Mouse (Mus musculus): ENCODE results near the gene Olfr372.
A peak's percentile ranks its signal among the peaks of the same experiment; 100 is the strongest.
"Not testable (repeated sequence)": the region's sequence is repeated elsewhere in the genome, so short reads cannot be mapped to it uniquely, and the experiment has no call there.

Olfr372 gene

DNA sequence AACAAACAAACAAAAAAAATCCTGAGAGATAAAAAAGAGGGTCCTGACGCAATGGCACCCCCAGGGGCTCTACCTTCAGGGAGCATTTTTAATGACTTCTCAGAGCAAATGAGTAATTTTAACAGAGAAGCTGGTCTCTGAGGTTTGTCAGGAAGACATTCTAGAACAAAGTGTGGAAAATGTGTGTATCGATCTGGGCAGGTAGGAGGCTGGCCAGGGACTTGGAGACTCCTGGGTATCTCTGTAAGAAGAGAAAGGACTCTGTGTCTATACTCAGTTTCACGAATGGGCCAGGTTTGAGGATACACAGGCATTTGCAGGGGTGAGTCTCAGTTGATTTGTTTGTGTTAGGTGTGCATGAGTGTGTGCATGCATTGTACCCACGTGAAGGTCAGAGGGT is at the start of gene Olfr372:
Gene Olfr372 (plus strand): TSS at position 301 of the 400 bp plus-strand sequence.
- DNase-seq = not testable (repeated sequence)

DNA sequence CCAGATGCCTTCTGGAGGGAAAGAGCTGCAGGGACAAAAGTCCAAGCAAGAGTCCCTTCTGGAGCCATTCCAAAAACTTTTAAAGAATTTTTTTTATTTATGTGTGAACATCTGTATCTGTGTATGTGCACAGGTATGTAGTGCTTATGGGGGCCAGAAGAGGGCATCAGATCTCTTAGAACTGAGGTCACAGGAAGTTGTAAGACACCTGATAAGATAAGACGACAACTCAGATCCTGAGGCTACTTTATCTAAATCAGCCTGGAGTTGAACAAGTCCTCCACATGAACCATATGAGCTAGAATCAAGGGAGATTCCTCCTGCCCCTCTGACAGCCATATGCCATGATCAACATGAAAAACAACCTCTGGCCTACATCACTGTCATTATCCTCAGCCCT is 41.6 kb upstream of the Olfr372 start:
- no peak for DNase-seq

- no peak for DNase-seq
These were observed 40.8 kb upstream of the Olfr372 start for GRCm38 (mm10) chr8:72000223-72000622.

DNA sequence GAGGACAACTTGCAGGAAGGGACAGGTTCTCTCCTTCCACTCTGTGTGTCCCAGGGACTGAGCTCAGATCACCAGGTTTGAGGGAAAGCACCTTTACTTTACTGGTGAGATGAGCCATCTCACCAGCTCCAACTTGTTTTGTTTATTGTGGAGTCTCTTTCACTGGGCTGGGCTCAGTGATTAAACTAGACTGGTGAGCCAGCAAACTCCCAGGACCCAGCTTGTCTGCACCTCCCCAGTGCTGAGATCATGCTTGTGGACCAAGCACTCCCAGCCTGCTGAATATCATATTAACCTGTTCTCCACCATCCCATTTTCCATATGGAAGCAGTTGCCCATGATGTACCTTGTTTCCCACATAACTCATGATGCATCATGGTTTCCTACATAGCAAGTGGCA is 38.1 kb upstream of the Olfr372 start:
- no peak for DNase-seq

- DNase-seq = no peak
These were observed 35.1 kb upstream of the Olfr372 start for GRCm38 (mm10) chr8:72005912-72006311.

DNA sequence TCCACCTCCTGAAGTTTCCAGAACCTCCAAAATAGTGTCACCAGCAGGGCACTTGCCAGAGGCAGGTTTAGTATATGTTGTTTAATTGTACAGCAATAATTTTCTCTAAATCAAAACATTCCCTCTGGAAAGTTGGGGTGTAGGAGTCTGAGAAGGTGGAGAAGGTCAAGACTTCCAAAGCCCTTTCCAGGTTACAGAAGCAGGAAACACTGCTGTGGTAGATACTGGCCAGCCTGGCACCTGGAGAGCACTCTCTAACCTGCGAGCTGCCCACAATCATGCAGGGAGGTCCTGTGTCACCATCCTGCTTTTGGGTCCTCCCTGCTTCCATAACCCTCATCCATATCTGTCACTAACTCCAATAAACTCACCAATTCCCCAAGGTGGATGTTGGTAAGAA is 34.3 kb upstream of the Olfr372 start:
- DNase-seq = no peak

DNA sequence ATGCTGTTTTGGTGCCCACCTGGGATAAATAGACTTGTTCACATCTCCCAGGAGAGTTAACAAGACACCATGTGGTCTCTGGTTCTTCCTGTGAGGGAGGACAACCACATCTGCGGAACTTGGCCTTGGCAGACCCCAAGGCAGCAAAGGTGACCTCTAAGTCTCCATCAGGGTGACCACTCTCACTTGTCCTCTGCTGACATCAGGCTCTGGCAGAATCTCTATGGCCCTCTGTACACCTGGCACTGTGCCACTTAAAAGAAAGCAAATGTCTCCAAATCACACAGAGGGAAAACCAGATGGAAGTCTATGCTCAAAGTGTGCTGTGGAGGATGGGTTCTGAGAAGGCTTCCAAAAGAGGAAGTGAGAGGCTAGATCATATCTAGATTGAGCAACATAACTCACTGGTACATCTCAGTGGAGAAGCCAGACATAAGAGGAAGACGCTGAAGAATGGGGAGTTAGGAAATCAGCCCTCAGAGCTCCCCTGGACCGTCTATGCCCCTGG is 32.8 kb upstream of the Olfr372 start:
- DNase-seq = no peak

GRCm38 (mm10) chr8:72009473-72009872 is 31.5 kb upstream of the Olfr372 start, which contains the start of gene Cyp4f18:
Gene Cyp4f18, minus strand, starts transcription at chr8:72009626.
- DNase-seq = no peak

DNA sequence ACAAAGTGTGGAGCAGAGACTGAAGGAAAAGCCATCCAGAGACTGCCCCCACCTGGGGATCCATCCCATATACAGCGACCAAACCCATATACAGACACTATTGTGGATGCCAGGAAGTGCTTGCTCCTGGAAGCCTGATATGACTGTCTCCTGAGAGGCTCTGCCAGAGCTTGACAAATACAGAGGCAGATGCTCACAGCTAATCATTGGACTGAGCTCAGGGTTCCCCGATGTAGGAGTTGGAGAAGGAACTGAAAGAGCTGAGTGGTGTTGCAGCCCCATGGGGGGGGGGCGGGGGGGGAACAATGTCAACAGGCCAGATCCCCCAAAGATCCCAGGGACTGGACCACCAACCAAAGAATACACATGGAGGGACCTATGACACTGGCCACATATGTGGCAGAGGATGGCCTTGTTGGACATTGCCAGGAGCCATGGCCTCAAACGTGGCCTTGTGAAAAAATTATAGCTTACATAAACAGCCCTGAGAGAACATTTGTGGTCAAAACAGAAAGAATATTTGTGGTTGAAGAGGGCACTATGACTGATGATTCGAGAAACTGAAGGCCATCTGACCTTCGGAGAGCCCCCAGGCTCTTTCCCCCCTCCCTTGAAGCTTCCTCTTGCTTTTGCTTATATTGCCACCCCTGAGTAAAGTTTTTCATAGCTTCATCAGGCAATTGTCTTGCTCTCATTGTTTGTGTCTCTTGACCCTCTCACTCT is 27.4 kb upstream of the Olfr372 start:
- DNase-seq = not testable (repeated sequence)

DNA sequence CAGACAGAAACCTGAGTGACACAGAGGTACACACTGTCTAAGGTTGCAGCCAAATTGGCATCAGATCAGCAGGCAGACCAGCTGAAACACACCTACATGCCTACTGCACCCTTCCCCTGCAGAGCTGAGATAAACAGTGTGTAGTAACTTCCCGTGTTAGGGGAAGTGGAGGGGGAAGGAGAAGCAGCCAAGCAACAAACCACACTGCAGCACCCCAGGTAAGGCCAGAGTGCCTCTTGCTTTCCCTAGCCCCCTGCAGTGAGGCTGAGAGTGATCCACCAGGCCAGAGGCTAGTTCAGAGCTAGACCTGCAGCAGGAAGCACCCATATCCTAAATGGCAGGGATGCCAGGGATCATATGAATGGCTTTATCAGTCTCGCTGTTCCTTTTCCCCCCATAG is 23.7 kb upstream of the Olfr372 start:
- not testable (repeated sequence) for DNase-seq

GRCm38 (mm10) chr8:72018141-72018540 is 22.9 kb upstream of the Olfr372 start:
- no peak for DNase-seq

DNA sequence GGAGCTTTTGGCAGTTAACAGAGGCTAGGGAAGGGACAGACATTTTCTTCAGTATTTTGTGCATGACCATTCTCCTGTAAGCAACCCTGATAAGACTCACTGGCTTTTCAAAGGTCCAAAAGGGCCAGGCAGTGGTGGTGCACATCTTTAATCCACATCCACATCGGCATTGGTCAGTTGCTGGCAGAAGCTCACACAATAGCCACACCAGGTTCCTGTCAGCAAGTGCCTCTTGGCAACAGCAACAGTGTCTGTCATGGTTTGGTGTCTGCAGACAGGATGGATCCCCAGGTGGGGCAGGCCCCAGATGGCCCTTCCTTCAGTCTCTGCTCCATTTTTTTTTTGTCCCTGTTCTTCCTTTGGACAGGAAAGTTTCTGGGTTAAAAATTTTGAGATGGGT is 22.0 kb upstream of the Olfr372 start:
- not testable (repeated sequence) for DNase-seq

DNA sequence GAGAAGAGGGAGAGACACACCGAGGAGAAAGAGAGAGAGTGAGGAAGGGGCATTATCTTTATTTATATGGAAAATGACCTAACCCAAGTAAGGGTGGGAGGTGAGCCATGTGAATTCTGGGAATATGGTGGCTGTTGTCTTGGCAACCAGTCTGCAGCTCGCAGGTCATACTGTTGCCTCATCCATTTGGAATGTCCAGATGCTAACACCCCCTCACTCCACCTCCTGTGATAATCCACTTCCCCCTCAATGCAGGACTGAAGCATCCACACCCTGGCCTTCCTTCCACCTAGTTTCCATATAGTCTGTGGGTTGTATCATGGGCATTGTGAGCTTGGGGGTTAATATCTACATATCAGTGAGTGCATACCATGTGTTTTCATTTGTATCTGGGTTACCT is 21.2 kb upstream of the Olfr372 start:
- no peak for DNase-seq

DNA sequence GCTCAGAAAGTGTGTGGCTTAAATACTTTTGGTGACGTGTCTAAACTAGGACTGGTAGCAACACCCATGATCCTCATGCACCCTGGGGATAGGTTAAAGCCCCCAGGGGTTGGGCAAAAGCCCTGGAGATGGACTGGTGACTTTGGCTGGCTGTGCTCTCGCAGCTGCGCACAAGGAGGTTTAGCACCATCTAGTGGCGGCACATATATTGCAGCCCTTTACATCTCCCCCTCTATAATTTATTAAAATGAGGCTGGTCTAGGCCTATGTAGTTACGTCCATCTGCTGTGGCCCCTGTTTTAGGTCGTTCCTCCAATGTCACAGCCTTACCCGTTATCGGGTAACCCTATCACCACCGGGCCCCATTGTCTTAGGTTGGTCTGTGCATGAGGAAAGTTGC is 16.1 kb upstream of the Olfr372 start:
- DNase-seq = peak; percentile 65

DNA sequence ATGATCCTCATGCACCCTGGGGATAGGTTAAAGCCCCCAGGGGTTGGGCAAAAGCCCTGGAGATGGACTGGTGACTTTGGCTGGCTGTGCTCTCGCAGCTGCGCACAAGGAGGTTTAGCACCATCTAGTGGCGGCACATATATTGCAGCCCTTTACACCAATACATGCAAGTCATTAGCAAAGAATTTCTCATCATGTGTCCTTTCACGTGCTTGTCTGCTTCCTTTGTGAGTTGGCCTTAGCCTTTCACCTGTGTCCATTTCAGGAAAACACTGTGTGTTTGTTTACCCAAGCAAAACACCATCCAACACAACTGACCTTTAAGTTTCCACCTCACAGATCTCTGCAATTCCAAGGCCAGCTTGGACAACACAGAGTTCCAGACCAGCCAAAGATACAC is 8.1 kb upstream of the Olfr372 start:
- DNase-seq = peak; percentile 64

DNA sequence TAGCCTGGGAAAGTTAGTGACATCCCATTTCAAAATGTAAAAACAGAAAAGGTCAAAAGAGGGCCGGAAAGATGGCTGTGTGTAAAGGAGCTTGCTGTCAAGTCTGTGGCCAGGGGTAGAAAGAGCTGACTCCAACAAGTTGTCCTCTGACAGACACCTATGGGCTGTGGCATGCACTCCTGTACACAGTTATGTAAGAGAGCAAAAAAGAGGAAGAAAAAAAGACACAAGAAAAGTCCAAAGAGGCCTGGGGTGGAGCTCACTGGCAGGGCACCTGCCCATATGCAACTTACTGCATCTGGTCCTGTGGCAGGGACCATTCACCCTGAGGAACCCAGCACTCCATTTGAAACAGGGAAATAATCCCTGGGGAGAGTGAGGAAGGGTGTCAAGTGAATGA is 1.5 kb downstream of the Olfr372 start:
- DNase-seq = no peak

DNA sequence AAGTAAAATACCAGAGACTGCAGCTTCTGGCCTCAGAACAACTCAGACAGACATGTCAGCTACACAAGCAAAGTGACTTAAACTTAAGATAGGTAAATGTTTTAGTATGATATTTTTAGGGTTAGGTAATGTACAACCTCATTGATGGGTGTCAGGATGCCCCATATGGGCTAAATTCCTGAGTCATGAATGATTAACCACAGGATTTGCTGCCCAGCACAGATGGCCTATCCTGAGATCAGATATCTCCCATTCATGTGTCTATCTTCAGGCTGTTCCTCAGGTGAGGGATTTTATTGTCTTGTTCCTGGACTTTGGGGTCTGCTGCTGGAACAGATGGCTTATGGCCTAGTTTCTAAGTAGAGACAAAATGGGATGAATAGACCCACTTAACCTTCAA is 13.6 kb downstream of the Olfr372 start:
- DNase-seq = not testable (repeated sequence)

DNA sequence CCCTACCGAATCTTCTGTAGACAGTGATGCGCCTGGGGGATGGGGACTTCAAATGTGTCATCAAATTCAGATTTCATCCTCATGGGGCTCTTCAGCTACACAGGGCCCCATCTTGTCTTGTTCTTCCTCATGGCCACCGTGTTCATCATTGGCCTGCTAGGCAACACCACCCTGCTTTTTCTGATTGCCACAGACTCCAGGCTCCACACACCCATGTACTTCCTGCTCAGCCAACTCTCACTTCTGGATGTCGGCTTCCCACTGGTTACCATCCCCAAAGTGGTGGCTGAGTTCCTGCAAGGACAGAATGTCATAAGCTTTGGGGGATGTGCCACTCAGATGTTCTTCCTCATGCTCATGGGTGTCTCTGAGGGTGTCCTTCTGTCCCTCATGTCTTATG is 16.6 kb downstream of the Olfr372 start:
- DNase-seq = not testable (repeated sequence)

GRCm38 (mm10) chr8:72066819-72067399 is 25.9 kb downstream of the Olfr372 start:
- DNase-seq = not testable (repeated sequence)

DNA sequence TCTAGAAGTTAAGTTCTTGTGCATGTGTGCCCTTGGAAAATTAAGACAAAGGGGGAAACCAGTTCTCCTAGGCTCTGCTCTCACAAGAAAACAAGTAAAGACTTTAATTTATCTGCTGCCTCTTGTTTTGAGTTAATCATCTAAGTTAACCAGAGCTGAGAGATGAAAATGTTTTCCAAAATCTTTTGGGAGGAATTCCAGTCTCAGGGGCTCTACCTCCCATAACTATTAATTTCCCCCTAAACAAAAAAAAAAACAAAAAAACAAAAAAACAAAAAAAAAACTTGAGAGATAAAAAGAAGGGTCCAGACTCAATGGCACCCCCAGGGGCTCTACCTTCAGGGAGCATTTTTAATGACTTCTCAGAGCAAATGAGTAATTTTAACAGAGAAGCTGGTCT is 41.9 kb downstream of the Olfr372 start, which contains the start of gene Olfr373:
Gene Olfr373 (plus strand): TSS at position 301 of the 400 bp plus-strand sequence.
- DNase-seq = not testable (repeated sequence)

GRCm38 (mm10) chr8:72084744-72085143 is 43.7 kb downstream of the Olfr372 start:
- no peak for DNase-seq

- not testable (repeated sequence) for DNase-seq
These were observed 46.6 kb downstream of the Olfr372 start for GRCm38 (mm10) chr8:72087611-72088010.

DNA sequence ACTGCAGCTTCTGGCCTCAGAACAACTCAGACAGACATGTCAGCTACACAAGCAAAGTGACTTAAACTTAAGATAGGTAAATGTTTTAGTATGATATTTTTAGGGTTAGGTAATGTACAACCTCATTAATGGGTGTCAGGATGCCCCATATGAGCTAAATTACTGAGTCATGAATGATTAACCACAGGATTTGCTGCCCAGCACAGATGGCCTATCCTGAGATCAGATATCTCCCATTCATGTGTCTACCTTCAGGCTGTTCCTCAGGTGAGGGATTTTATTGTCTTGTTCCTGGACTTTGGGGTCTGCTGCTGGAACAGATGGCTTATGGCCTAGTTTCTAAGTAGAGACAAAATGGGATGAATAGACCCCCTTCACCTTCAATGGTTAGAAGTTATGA is 55.7 kb downstream of the Olfr372 start:
- not testable (repeated sequence) for DNase-seq

DNA sequence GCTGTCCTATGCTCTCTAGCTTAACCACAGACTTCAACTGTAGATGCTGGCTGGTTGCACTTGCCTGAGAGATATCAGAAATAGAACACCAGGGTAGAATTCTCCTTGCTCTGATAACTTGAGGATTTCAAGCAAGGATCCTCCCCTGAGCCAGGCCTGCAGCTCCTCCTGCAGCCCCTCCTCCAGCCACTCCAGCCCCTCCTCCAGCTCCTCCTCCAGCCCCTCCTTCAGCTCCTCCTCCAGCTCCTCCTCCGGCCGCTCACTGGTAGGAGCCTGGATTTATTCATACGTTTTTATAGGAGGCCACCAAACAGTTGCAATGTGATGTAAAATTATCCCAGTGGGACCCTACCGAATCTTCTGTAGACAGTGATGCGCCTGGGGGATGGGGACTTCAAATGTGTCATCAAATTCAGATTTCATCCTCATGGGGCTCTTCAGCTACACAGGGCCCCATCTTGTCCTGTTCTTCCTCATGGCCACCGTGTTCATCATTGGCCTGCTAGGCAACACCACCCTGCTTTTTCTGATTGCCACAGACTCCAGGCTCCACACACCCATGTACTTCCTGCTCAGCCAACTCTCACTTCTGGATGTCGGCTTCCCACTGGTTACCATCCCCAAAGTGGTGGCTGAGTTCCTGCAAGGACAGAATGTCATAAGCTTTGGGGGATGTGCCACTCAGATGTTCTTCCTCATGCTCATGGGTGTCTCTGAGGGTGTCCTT is 58.5 kb downstream of the Olfr372 start:
- DNase-seq = peak; percentile 56
